ENCODE assay signal across 23 mouse cellular contexts in the genomic region with DNA sequence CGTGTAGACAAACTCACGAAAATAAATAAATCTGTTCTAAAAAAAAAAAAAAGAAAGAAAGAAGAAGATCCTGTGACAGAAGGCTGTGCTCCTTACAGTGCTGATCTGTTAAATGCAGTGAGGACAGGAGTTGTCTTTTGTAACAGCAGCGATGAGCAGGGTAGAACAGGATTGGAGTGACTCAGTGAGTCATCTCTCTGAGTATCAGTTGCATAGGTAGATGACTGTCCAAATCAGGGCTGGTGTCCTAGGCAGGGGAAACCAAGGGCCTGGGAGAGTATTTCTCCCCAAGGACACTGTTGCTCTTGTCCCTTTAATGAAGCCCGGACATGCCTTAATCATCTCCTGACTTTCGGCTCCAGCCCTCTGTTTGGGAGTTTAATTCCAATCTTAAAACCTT. TPM values are rescaled to one million over a fixed set of nuclear protein-coding genes. Genes with fewer than 3 reads are reported as not detected.
A peak's percentile ranks its signal among the peaks of the same experiment; 100 is the strongest.
DNase-seq lines count a peak whose midpoint lies in the region; TF ChIP-seq lines count a peak whose summit lies in the region.
"Had no signal": no experiment of that assay in that cellular context is flagged by ENCODE, and none has a peak within 500 bp of the region (broad histone marks: within the 10 kb centered on the region; RNA-seq: fewer than 3 reads in every experiment).

No protein-coding gene starts in this region.

- no peak for TF ChIP-seq CTCF in left cerebral cortex, adult 2 months (IDR thresholded peaks at IDR 0.05)

- intact Hi-C loops in left cerebral cortex, adult 2 months (cut with DNase I), result no loop called here
- intact Hi-C loops in left cerebral cortex, postnatal 14 days (cut with DNase I), result loop anchor here (5.0 kb wide), 1 partner anchor 43 kb away; no protein-coding TSS in a partner anchor

- DNase-seq in adrenal gland, adult (ENCODE audit: inconsistent age in 2 of 2, low spot score in 1 of 2), result peak; percentile 52 to 75
- no peak for DNase-seq in adrenal gland, postnatal 10 days
- peak; percentile 37 for DNase-seq in adrenal gland, postnatal 14 days
- no peak for DNase-seq in adrenal gland, postnatal 4 days (ENCODE audit: low spot score in 2 of 2)
- DNase-seq in left cerebral cortex, adult 2 months (ENCODE audit: extremely low spot score in 1 of 2, low spot score in 2 of 2), result no peak
- no peak for DNase-seq in left cerebral cortex, postnatal 14 days (ENCODE audit: low spot score in 2 of 2)
- no peak for DNase-seq in embryo, embryonic 11 days
- DNase-seq: cerebellum, adult 18-20 months; cerebellum, adult 9-10 months; cerebellum, postnatal 14 days; forebrain, postnatal 0 days; gastrocnemius, postnatal 25 days; heart, adult 18-20 months; heart, postnatal 10 days; heart, postnatal 36 days; kidney, adult 11 months had no signal

- peak overlapping the region; percentile 28; the same call in 1 of the 2 replicates for H3K27ac ChIP-seq in left cerebral cortex, adult 2 months
- H3K27ac ChIP-seq: embryonic facial prominence, embryonic 12.5 days; embryonic facial prominence, embryonic 15.5 days; heart, embryonic 15.5 days; hindbrain, embryonic 10.5 days; hindbrain, embryonic 13.5 days; intestine, embryonic 15.5 days had no signal

- H3K4me3 ChIP-seq in left cerebral cortex, adult 2 months, result no peak overlapping the region
- H3K4me3 ChIP-seq: embryonic facial prominence, embryonic 12.5 days; embryonic facial prominence, embryonic 15.5 days; heart, embryonic 12.5 days; heart, embryonic 15.5 days; hindbrain, embryonic 10.5 days; hindbrain, embryonic 13.5 days; intestine, embryonic 15.5 days had no signal

RNA-seq across cellular contexts. Expression of gene Arfgef2, which starts 4.1 kb away (rescaled TPM):
- total RNA-seq in adrenal gland, postnatal 10 days (2021), result 10 to 100 TPM; 44.5 to 46.3 TPM
- 49.3 and 54.7 TPM in 2 replicates for total RNA-seq in adrenal gland, postnatal 14 days (2021)
- 10 to 100 TPM; 45.2 to 46.4 TPM for total RNA-seq in adrenal gland, postnatal 4 days (2021)
- total RNA-seq in left cerebral cortex, adult 2 months (2021), result 10 to 100 TPM; 62.3 to 66.2 TPM
- total RNA-seq in left cerebral cortex, postnatal 14 days (2021), result 10 to 100 TPM; 45.7 to 49.8 TPM

RNA-seq across cellular contexts. Expression of gene Trp53rkb, which starts 17.2 kb away (rescaled TPM):
- total RNA-seq in adrenal gland, postnatal 10 days (2021), result 1 to 10 TPM; 4.5 to 6.2 TPM
- 4.4 and 6.4 TPM in 2 replicates for total RNA-seq in adrenal gland, postnatal 14 days (2021)
- 1 to 10 TPM; 6.4 to 7.2 TPM for total RNA-seq in adrenal gland, postnatal 4 days (2021)
- total RNA-seq in left cerebral cortex, adult 2 months (2021), result 1 to 10 TPM; 5.3 to 6.4 TPM
- 1 to 10 TPM; 5.7 to 9.3 TPM for total RNA-seq in left cerebral cortex, postnatal 14 days (2021)

Comparison
In these comparisons a context has a peak if more than half of its experiments do, and no peak if none do; other contexts are left out.
1. DNase-seq: peak in adrenal gland, adult (2 of 2) and adrenal gland, postnatal 14 days (single experiment); none in adrenal gland, postnatal 10 days (single experiment), adrenal gland, postnatal 4 days (0 of 2), left cerebral cortex, adult 2 months (0 of 2), left cerebral cortex, postnatal 14 days (0 of 2) and embryo, embryonic 11 days (single experiment).